Mouse (Mus musculus): ENCODE results near the gene Gm6169. TPM values are rescaled to one million over a fixed set of nuclear protein-coding genes. Genes with fewer than 3 reads are reported as not detected.

Gm6169 gene
- polyA plus RNA-seq, 1 experiment, result 6.3 TPM

GRCm38 (mm10) chr13:97086316-97086715 is 12.7 kb downstream of the Gm6169 start:
- no peak overlapping the region for H3ac ChIP-seq (ENCODE audit: control insufficient read depth, insufficient read length)
- no peak overlapping the region for H3K4me3 ChIP-seq
- H3K4me2 ChIP-seq (ENCODE audit: low read depth), result no peak overlapping the region
- TF ChIP-seq POLR2A (IDR thresholded peaks at IDR 0.05; ENCODE audit: insufficient read length, low read depth) (no peak), E2F4 (IDR thresholded peaks at IDR 0.05; ENCODE audit: insufficient read depth) (no peak), USF1 (IDR thresholded peaks at IDR 0.05; ENCODE audit: low read depth) (no peak), MYOG (IDR thresholded peaks at IDR 0.05; ENCODE audit: control insufficient read depth in 1 of 3, insufficient read depth in 1 of 3, insufficient read length in 2 of 3, low read depth in 2 of 3) (no peak), TCF3 (IDR thresholded peaks at IDR 0.05; ENCODE audit: insufficient read length, low read depth) (no peak), REST (IDR thresholded peaks at IDR 0.05; ENCODE audit: insufficient read depth, insufficient read length) (no peak), SRF (IDR thresholded peaks at IDR 0.05; ENCODE audit: control insufficient read depth, insufficient read length, low read depth) (no peak), TCF12 (IDR thresholded peaks at IDR 0.05; ENCODE audit: insufficient read depth, poor library complexity, severe bottlenecking) (no peak)
- H3K27me3 ChIP-seq (ENCODE audit: control insufficient read depth, insufficient read depth, insufficient read length), result no peaks in the 10 kb centered on the region
- H3K79me2 ChIP-seq (ENCODE audit: control insufficient read depth, insufficient read depth), result no peaks in the 10 kb centered on the region
- H3K36me3 ChIP-seq (ENCODE audit: control insufficient read depth, insufficient read depth), result no peaks in the 10 kb centered on the region

- TF ChIP-seq REST (IDR thresholded peaks at IDR 0.05; ENCODE audit: insufficient read depth, insufficient read length) (no peak), CEBPB (IDR thresholded peaks at IDR 0.05; ENCODE audit: insufficient read depth, poor library complexity, severe bottlenecking) (no peak), POLR2AphosphoS2 (IDR thresholded peaks at IDR 0.05; ENCODE audit: insufficient read length, low read depth) (no peak), MAX (IDR thresholded peaks at IDR 0.05; ENCODE audit: low read depth) (no peak), TCF3 (IDR thresholded peaks at IDR 0.05; ENCODE audit: insufficient read length, low read depth) (no peak), SRF (IDR thresholded peaks at IDR 0.05; ENCODE audit: control insufficient read depth, insufficient read length, low read depth) (no peak), MYOD1 (IDR thresholded peaks at IDR 0.05; ENCODE audit: control insufficient read depth in 1 of 3, insufficient read length in 2 of 3, low read depth in 2 of 3) (no peak), POLR2A (IDR thresholded peaks at IDR 0.05; ENCODE audit: insufficient read length, low read depth) (no peak), TCF12 (IDR thresholded peaks at IDR 0.05; ENCODE audit: insufficient read depth, poor library complexity, severe bottlenecking) (no peak)
- Histone ChIP-seq H3K4me2 (ENCODE audit: low read depth) (no peak overlapping the region), H3ac (ENCODE audit: control insufficient read depth, insufficient read length) (no peak overlapping the region)
Measured at GRCm38 (mm10) chr13:97082432-97082831, 16.6 kb downstream of the Gm6169 start.

GRCm38 (mm10) chr13:97080615-97081014 is 18.4 kb downstream of the Gm6169 start:
- H3ac ChIP-seq (ENCODE audit: control insufficient read depth, insufficient read length), result no peak overlapping the region
- no peak for TF ChIP-seq E2F4 (IDR thresholded peaks at IDR 0.05; ENCODE audit: insufficient read depth)

More at GRCm38 (mm10) chr13:97082432-97082831, 16.6 kb downstream of the Gm6169 start:
- Histone ChIP-seq H3K4me3 (no peak overlapping the region), H3K36me3 (ENCODE audit: control insufficient read depth, insufficient read depth) (no peaks in the 10 kb centered on the region), H3K79me2 (ENCODE audit: control insufficient read depth, insufficient read depth) (no peaks in the 10 kb centered on the region), H3K27me3 (ENCODE audit: control insufficient read depth, insufficient read depth, insufficient read length) (no peaks in the 10 kb centered on the region)

GRCm38 (mm10) chr13:97080201-97080600 is 18.8 kb downstream of the Gm6169 start:
- Histone ChIP-seq H3ac (ENCODE audit: control insufficient read depth, insufficient read length) (no peak overlapping the region), H3K36me3 (ENCODE audit: control insufficient read depth, insufficient read depth) (no peaks in the 10 kb centered on the region), H3K27me3 (ENCODE audit: control insufficient read depth, insufficient read depth, insufficient read length) (no peaks in the 10 kb centered on the region), H3K79me2 (ENCODE audit: control insufficient read depth, insufficient read depth) (no peaks in the 10 kb centered on the region), H3K4me3 (no peak overlapping the region), H3K4me2 (ENCODE audit: low read depth) (no peak overlapping the region)
- no peak for TF ChIP-seq POLR2A (IDR thresholded peaks at IDR 0.05; ENCODE audit: insufficient read length, low read depth)
- no peak for TF ChIP-seq REST (IDR thresholded peaks at IDR 0.05; ENCODE audit: insufficient read depth, insufficient read length)
- TF ChIP-seq MYOG (IDR thresholded peaks at IDR 0.05; ENCODE audit: control insufficient read depth in 1 of 3, insufficient read depth in 1 of 3, insufficient read length in 2 of 3, low read depth in 2 of 3), result no peak
- no peak for TF ChIP-seq SRF (IDR thresholded peaks at IDR 0.05; ENCODE audit: control insufficient read depth, insufficient read length, low read depth)
- TF ChIP-seq TCF3 (IDR thresholded peaks at IDR 0.05; ENCODE audit: insufficient read length, low read depth), result no peak
- no peak for TF ChIP-seq MYOD1 (IDR thresholded peaks at IDR 0.05; ENCODE audit: control insufficient read depth in 1 of 3, insufficient read length in 2 of 3, low read depth in 2 of 3)
- TF ChIP-seq CEBPB (IDR thresholded peaks at IDR 0.05; ENCODE audit: insufficient read depth, poor library complexity, severe bottlenecking), result no peak
- TF ChIP-seq E2F4 (IDR thresholded peaks at IDR 0.05; ENCODE audit: insufficient read depth), result no peak
- TF ChIP-seq MAX (IDR thresholded peaks at IDR 0.05; ENCODE audit: low read depth), result no peak
- TF ChIP-seq TCF12 (IDR thresholded peaks at IDR 0.05; ENCODE audit: insufficient read depth, poor library complexity, severe bottlenecking), result no peak
- TF ChIP-seq POLR2AphosphoS2 (IDR thresholded peaks at IDR 0.05; ENCODE audit: insufficient read length, low read depth), result no peak
- TF ChIP-seq USF1 (IDR thresholded peaks at IDR 0.05; ENCODE audit: low read depth), result no peak

More at GRCm38 (mm10) chr13:97080615-97081014, 18.4 kb downstream of the Gm6169 start:
- no peak overlapping the region for H3K4me3 ChIP-seq
- no peaks in the 10 kb centered on the region for H3K27me3 ChIP-seq (ENCODE audit: control insufficient read depth, insufficient read depth, insufficient read length)
- no peaks in the 10 kb centered on the region for H3K79me2 ChIP-seq (ENCODE audit: control insufficient read depth, insufficient read depth)
- no peaks in the 10 kb centered on the region for H3K36me3 ChIP-seq (ENCODE audit: control insufficient read depth, insufficient read depth)
- H3K4me2 ChIP-seq (ENCODE audit: low read depth), result no peak overlapping the region

GRCm38 (mm10) chr13:97077556-97077955 is 21.5 kb downstream of the Gm6169 start:
- no peak for TF ChIP-seq TCF3 (IDR thresholded peaks at IDR 0.05; ENCODE audit: insufficient read length, low read depth)
- TF ChIP-seq TCF12 (IDR thresholded peaks at IDR 0.05; ENCODE audit: insufficient read depth, poor library complexity, severe bottlenecking), result no peak
- TF ChIP-seq MAX (IDR thresholded peaks at IDR 0.05; ENCODE audit: low read depth), result no peak
- no peak for TF ChIP-seq USF1 (IDR thresholded peaks at IDR 0.05; ENCODE audit: low read depth)
- TF ChIP-seq MYOD1 (IDR thresholded peaks at IDR 0.05; ENCODE audit: control insufficient read depth in 1 of 3, insufficient read length in 2 of 3, low read depth in 2 of 3), result no peak
- TF ChIP-seq REST (IDR thresholded peaks at IDR 0.05; ENCODE audit: insufficient read depth, insufficient read length), result no peak
- TF ChIP-seq SRF (IDR thresholded peaks at IDR 0.05; ENCODE audit: control insufficient read depth, insufficient read length, low read depth), result no peak
- TF ChIP-seq POLR2AphosphoS2 (IDR thresholded peaks at IDR 0.05; ENCODE audit: insufficient read length, low read depth), result no peak
- no peak for TF ChIP-seq E2F4 (IDR thresholded peaks at IDR 0.05; ENCODE audit: insufficient read depth)
- TF ChIP-seq CEBPB (IDR thresholded peaks at IDR 0.05; ENCODE audit: insufficient read depth, poor library complexity, severe bottlenecking), result no peak
- no peak for TF ChIP-seq POLR2A (IDR thresholded peaks at IDR 0.05; ENCODE audit: insufficient read length, low read depth)
- TF ChIP-seq MYOG (IDR thresholded peaks at IDR 0.05; ENCODE audit: control insufficient read depth in 1 of 3, insufficient read depth in 1 of 3, insufficient read length in 2 of 3, low read depth in 2 of 3), result no peak
- no peaks in the 10 kb centered on the region for H3K36me3 ChIP-seq (ENCODE audit: control insufficient read depth, insufficient read depth)
- no peaks in the 10 kb centered on the region for H3K79me2 ChIP-seq (ENCODE audit: control insufficient read depth, insufficient read depth)
- H3K4me2 ChIP-seq (ENCODE audit: low read depth), result no peak overlapping the region
- H3K27me3 ChIP-seq (ENCODE audit: control insufficient read depth, insufficient read depth, insufficient read length), result peaks cover 4% of the 10 kb centered on the region
- H3ac ChIP-seq (ENCODE audit: control insufficient read depth, insufficient read length), result no peak overlapping the region
- no peak overlapping the region for H3K4me3 ChIP-seq
